Mouse (Mus musculus) erythroid progenitor cell, adult 5-6 weeks (primary cell): ENCODE data around the gene Popdc2. TPM values are rescaled to one million over a fixed set of nuclear protein-coding genes. Genes with fewer than 3 reads are reported as not detected.
A peak's percentile ranks its signal among the peaks of the same experiment; 100 is the strongest.

Experiments
- ATAC-seq: replicated peaks from 2 replicates; pipeline ENCODE4 v1.8.0; 2016; ENCODE audit warnings: moderate number of reproducible peaks, mild to moderate bottlenecking, moderate TSS enrichment, inconsistent platforms; ENCODE audit not compliant: poor library complexity, low FRiP score, severe bottlenecking
- total RNA-seq, 2 experiments: library from RNA; stranded (forward) in 1 of 2; stranded (reverse) in 1 of 2; fragments of 150-400 nt in 1 of 2; fragments of 186-747, 209-891 nt in 1 of 2; gene quantifications; 2 replicates each; pipeline versions ENCODE4 v1.2.3 to v1.2.4; 2015 to 2017; ENCODE audit warnings: low replicate concordance in 2 of 2

Gene Popdc2
- total RNA-seq, 2 experiments from 2014 or later: 18.8 to 24.3 TPM

GRCm38 (mm10) chr16:38373941-38374340 lies 11.9 kb downstream of the Popdc2 start:
- no peak for ATAC-seq

- peak; percentile 53; the same call in 1 of the 2 replicates for ATAC-seq
Observed at GRCm38 (mm10) chr16:38374379-38375140, 12.6 kb downstream of the Popdc2 start.

- ATAC-seq: no peak
Observed at GRCm38 (mm10) chr16:38375182-38375581, 13.2 kb downstream of the Popdc2 start.

- ATAC-seq: no peak
Observed at GRCm38 (mm10) chr16:38376163-38376840, 14.3 kb downstream of the Popdc2 start.

- ATAC-seq: no peak
Observed at GRCm38 (mm10) chr16:38376841-38377249, 14.8 kb downstream of the Popdc2 start.

GRCm38 (mm10) chr16:38377546-38377945 lies 15.5 kb downstream of the Popdc2 start:
- ATAC-seq: no peak

- ATAC-seq: no peak
Observed at GRCm38 (mm10) chr16:38378591-38378990, 16.6 kb downstream of the Popdc2 start.

GRCm38 (mm10) chr16:38379088-38379487 lies 17.1 kb downstream of the Popdc2 start:
- ATAC-seq: no peak

GRCm38 (mm10) chr16:38379493-38379892 lies 17.5 kb downstream of the Popdc2 start:
- no peak for ATAC-seq

- no peak for ATAC-seq
Observed at GRCm38 (mm10) chr16:38379926-38380325, 17.9 kb downstream of the Popdc2 start.

GRCm38 (mm10) chr16:38383683-38384082 lies 21.7 kb downstream of the Popdc2 start:
- 0 out of 2 replicates have a peak, but pooled peaks have one; percentile 28 for ATAC-seq

- ATAC-seq: no peak
Observed at GRCm38 (mm10) chr16:38385184-38385634, 23.2 kb downstream of the Popdc2 start.

GRCm38 (mm10) chr16:38385700-38386099 lies 23.7 kb downstream of the Popdc2 start:
- ATAC-seq: no peak

GRCm38 (mm10) chr16:38387389-38387788 lies 25.4 kb downstream of the Popdc2 start:
- ATAC-seq: peak; percentile 44; the same call in 1 of the 2 replicates

- no peak for ATAC-seq
Observed at GRCm38 (mm10) chr16:38388757-38389156, 26.7 kb downstream of the Popdc2 start.

GRCm38 (mm10) chr16:38389284-38389893 lies 27.4 kb downstream of the Popdc2 start:
- ATAC-seq: no peak

GRCm38 (mm10) chr16:38390322-38390721 lies 28.3 kb downstream of the Popdc2 start:
- no peak for ATAC-seq

GRCm38 (mm10) chr16:38392126-38392894 lies 30.3 kb downstream of the Popdc2 start:
- ATAC-seq: no peak

GRCm38 (mm10) chr16:38394191-38394618 lies 32.2 kb downstream of the Popdc2 start:
- 0 out of 2 replicates have a peak, but pooled peaks have one; percentile 19 for ATAC-seq
